Mouse (Mus musculus): Measurements from ENCODE around the gene Tas2r143. TPM values are rescaled to one million over a fixed set of nuclear protein-coding genes. Genes with fewer than 3 reads are reported as not detected.

Tas2r143 gene
- polyA plus RNA-seq, 1 experiment from 2014 or later: not detected

DNA sequence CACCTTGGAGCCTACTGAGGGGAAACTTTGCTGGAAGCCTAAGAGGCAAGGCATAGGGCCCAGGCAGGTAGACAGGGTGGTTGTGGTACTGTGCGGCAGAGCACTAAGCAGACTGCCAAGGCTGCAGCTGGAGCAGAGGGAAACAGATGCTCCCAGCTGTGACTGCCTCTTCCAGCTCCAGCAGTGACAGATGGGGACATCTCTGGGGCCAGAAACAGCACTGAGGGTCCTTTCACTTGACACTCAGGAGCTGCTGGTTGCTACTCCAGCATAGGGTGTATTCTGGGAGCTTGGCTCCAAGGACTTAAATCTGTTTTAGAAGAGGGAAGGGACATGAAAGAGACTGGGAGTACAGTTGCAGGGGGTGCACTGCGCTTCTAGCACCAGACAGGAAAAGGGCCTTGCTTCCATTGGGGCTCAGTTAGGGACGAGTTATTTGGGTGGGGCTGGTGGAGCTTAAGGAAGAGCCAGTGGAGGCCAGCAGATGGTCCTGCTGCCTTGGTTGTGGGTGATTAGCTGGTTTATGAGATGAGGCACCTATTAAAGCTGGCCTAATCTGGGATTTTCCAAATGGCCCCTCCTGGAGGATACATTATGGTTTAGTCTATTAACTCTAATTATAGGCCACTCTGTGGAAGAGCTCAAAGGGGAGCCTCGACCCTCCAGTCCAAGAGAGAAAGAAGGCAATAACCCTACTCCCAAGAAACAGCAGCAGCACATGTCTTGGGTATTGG is 29.2 kb upstream of the Tas2r143 start:
- Histone ChIP-seq H3K27me3 (ENCODE audit: control insufficient read depth, insufficient read depth, low read length) (no peaks in the 10 kb centered on the region), H3K4me2 (replicated peaks; ENCODE audit: low read depth) (no peak overlapping the region), H3K36me3 (ENCODE audit: control insufficient read depth, insufficient read depth, low read length) (no peaks in the 10 kb centered on the region), H3K9me3 (ENCODE audit: control insufficient read depth, low read length) (no peaks in the 10 kb centered on the region), H3K4me3 (ENCODE audit: low read depth, low read length) (no peak overlapping the region), H3K27ac (replicated peaks) (no peak overlapping the region), H3K4me1 (replicated peaks; ENCODE audit: control insufficient read depth, insufficient read depth) (peaks cover 10% of the 10 kb centered on the region; the same call in 1 of the 2 replicates), H3K9ac (ENCODE audit: low read length) (no peak overlapping the region)
- 57% methylated on average over 4 of the region's 4 CpGs for WGBS
- no peak for ATAC-seq (ENCODE audit: low FRiP score, low TSS enrichment)
- DNase-seq (ENCODE audit: low spot score): no peak
- no peak for TF ChIP-seq CTCF (IDR thresholded peaks at IDR 0.05; ENCODE audit: low read depth)
- no peak for TF ChIP-seq EP300 (optimal IDR thresholded peaks at IDR 0.05)

- H3K36me3 ChIP-seq (ENCODE audit: control insufficient read depth, insufficient read depth, low read length): no peaks in the 10 kb centered on the region
- H3K4me3 ChIP-seq (ENCODE audit: low read depth, low read length): peak overlapping the region; percentile 60
- no peak; the same call in 1 of the 2 replicates for ATAC-seq (ENCODE audit: low FRiP score, low TSS enrichment)
- no peaks in the 10 kb centered on the region for H3K27me3 ChIP-seq (ENCODE audit: control insufficient read depth, insufficient read depth, low read length)
- DNase-seq (ENCODE audit: low spot score): no peak
- no peaks in the 10 kb centered on the region for H3K9me3 ChIP-seq (ENCODE audit: control insufficient read depth, low read length)
- H3K9ac ChIP-seq (ENCODE audit: low read length): peak overlapping the region; percentile 5; the same call in 1 of the 2 replicates
- peak overlapping the region; percentile 87 for H3K4me2 ChIP-seq (replicated peaks; ENCODE audit: low read depth)
- peaks cover 10% of the 10 kb centered on the region; the same call in 1 of the 2 replicates for H3K4me1 ChIP-seq (replicated peaks; ENCODE audit: control insufficient read depth, insufficient read depth)
- WGBS: 23% methylated on average over 3 of the region's 3 CpGs
- H3K27ac ChIP-seq (replicated peaks): peak overlapping the region; percentile 49; the same call in 1 of the 2 replicates
- no peak for TF ChIP-seq CTCF (IDR thresholded peaks at IDR 0.05; ENCODE audit: low read depth)
- TF ChIP-seq EP300 (optimal IDR thresholded peaks at IDR 0.05): no peak
Measured at GRCm38 (mm10) chr6:42372001-42372400, 28.0 kb upstream of the Tas2r143 start.

- Histone ChIP-seq H3K36me3 (ENCODE audit: control insufficient read depth, insufficient read depth, low read length) (no peaks in the 10 kb centered on the region), H3K4me2 (replicated peaks; ENCODE audit: low read depth) (peak overlapping the region; percentile 87), H3K27ac (replicated peaks) (peak overlapping the region; percentile 78), H3K4me3 (ENCODE audit: low read depth, low read length) (peak overlapping the region; percentile 60), H3K27me3 (ENCODE audit: control insufficient read depth, insufficient read depth, low read length) (no peaks in the 10 kb centered on the region), H3K4me1 (replicated peaks; ENCODE audit: control insufficient read depth, insufficient read depth) (peaks cover 10% of the 10 kb centered on the region; the same call in 1 of the 2 replicates), H3K9ac (ENCODE audit: low read length) (peak overlapping the region; percentile 73), H3K9me3 (ENCODE audit: control insufficient read depth, low read length) (no peaks in the 10 kb centered on the region)
- peak; percentile 14; the same call in 1 of the 2 replicates for ATAC-seq (ENCODE audit: low FRiP score, low TSS enrichment)
- no peak for TF ChIP-seq CTCF (IDR thresholded peaks at IDR 0.05; ENCODE audit: low read depth)
- TF ChIP-seq EP300 (optimal IDR thresholded peaks at IDR 0.05): no peak
- WGBS: 32% methylated on average over 9 of the region's 9 CpGs
- peak; percentile 18 for DNase-seq (ENCODE audit: low spot score)
Measured at GRCm38 (mm10) chr6:42372421-42372815, 27.6 kb upstream of the Tas2r143 start.

DNA sequence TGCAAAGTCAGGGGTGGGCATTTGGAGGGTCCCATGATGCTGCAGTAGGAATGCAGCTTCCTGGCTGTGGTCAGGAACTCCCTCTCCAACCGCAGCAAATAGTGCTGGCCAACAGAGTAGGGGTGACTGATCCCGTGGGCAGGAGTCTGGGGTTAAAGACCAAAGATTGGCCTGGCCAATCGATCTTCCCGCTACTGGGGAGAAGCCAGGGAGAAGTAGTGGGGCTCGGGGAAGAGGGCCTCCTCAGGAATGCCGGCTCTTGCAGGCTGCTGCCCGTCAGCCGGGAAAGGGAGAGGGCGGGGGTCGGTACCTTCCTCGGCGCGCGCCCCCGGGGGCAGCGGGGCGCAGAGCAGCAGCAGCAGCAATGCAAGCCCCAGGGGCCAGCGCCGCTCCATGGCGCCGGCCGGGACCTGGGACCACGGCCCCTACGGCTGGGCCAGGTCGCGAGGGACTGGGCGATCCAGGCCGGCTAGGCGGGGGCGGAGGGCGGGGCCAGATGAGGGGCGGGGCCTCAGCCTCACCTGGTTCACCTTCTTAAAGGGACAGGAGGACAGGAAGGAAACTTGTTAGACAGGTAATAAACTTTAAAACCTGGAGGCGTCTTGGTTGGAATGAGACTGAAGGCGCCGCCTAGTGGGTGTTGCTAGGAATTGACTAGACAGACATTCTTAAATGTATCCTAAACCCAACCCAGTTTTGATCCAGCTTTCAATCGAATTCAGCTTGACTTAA is 27.1 kb upstream of the Tas2r143 start, which contains the start of gene Epha1:
Epha1 (minus strand) TSS at position 453 of the 732 bp plus-strand sequence.
- DNase-seq (ENCODE audit: low spot score) (peak; percentile 92), ATAC-seq (ENCODE audit: low FRiP score, low TSS enrichment) (peak; percentile 94)
- Histone ChIP-seq H3K4me3 (ENCODE audit: low read depth, low read length) (peak within 1 kb of the TSS; percentile 60), H3K4me2 (replicated peaks; ENCODE audit: low read depth) (peak within 1 kb of the TSS; percentile 87), H3K4me1 (replicated peaks; ENCODE audit: control insufficient read depth, insufficient read depth) (peaks cover 10% of the 10 kb centered on the region; the same call in 1 of the 2 replicates), H3K27me3 (ENCODE audit: control insufficient read depth, insufficient read depth, low read length) (no peaks in the 10 kb centered on the region), H3K9me3 (ENCODE audit: control insufficient read depth, low read length) (no peaks in the 10 kb centered on the region), H3K27ac (replicated peaks) (peak within 1 kb of the TSS; percentile 78), H3K9ac (ENCODE audit: low read length) (peak within 1 kb of the TSS; percentile 73), H3K36me3 (ENCODE audit: control insufficient read depth, insufficient read depth, low read length) (no peaks in the 10 kb centered on the region)
- WGBS: under 1% methylated on average over 31 of the region's 36 CpGs
- peak; percentile 73 for TF ChIP-seq CTCF (IDR thresholded peaks at IDR 0.05; ENCODE audit: low read depth)
- no peak for TF ChIP-seq EP300 (optimal IDR thresholded peaks at IDR 0.05)

GRCm38 (mm10) chr6:42373669-42374430 is 26.2 kb upstream of the Tas2r143 start:
- peak overlapping the region; percentile 73; the same call in 1 of the 2 replicates for H3K9ac ChIP-seq (ENCODE audit: low read length)
- WGBS: 34% methylated on average over 7 of the region's 7 CpGs
- H3K36me3 ChIP-seq (ENCODE audit: control insufficient read depth, insufficient read depth, low read length): no peaks in the 10 kb centered on the region
- TF ChIP-seq EP300 (optimal IDR thresholded peaks at IDR 0.05) (no peak), CTCF (IDR thresholded peaks at IDR 0.05; ENCODE audit: low read depth) (no peak)
- H3K27ac ChIP-seq (replicated peaks): peak overlapping the region; percentile 67
- H3K27me3 ChIP-seq (ENCODE audit: control insufficient read depth, insufficient read depth, low read length): no peaks in the 10 kb centered on the region
- peak overlapping the region; percentile 87 for H3K4me2 ChIP-seq (replicated peaks; ENCODE audit: low read depth)
- peak overlapping the region; percentile 60 for H3K4me3 ChIP-seq (ENCODE audit: low read depth, low read length)
- ATAC-seq (ENCODE audit: low FRiP score, low TSS enrichment) (peak; percentile 67), DNase-seq (ENCODE audit: low spot score) (no peak)
- H3K9me3 ChIP-seq (ENCODE audit: control insufficient read depth, low read length): no peaks in the 10 kb centered on the region
- H3K4me1 ChIP-seq (replicated peaks; ENCODE audit: control insufficient read depth, insufficient read depth): peaks cover 10% of the 10 kb centered on the region; the same call in 1 of the 2 replicates
